In genomic region chr8:70605871-70606779, GRCm38 (mm10) we compare ENCODE assay signal across 10 mouse cellular contexts. TPM values are rescaled to one million over a fixed set of nuclear protein-coding genes. Genes with fewer than 3 reads are reported as not detected.
A peak's percentile ranks its signal among the peaks of the same experiment; 100 is the strongest.
DNase-seq lines count a peak whose midpoint lies in the region; ATAC-seq and TF ChIP-seq lines count a peak whose summit lies in the region.
"Had no signal": no experiment of that assay in that cellular context is flagged by ENCODE, and none has a peak within 500 bp of the region (broad histone marks: within the 10 kb centered on the region; RNA-seq: fewer than 3 reads in every experiment).

No protein-coding gene starts in this region.

- DNase-seq in heart, embryonic 10.5 days (ENCODE audit: low spot score), result no peak
- no peak for DNase-seq in heart, adult 8-10 months (ENCODE audit: low spot score)
- no peak for DNase-seq in neural tube, embryonic 11.5 days (ENCODE audit: low spot score)
- no peak for DNase-seq in neural tube, embryonic 10.5 days (ENCODE audit: extremely low spot score, low spot score)
- no peak for DNase-seq in limb, embryonic 14.5 days (ENCODE audit: low spot score)
- no peak for DNase-seq in testis, postnatal 10 days (ENCODE audit: low spot score)
- DNase-seq in gastrocnemius, postnatal 10 days, result no peak

- WGBS in heart, embryonic 10.5 days, result 83% methylated on average over 9 of the region's 9 CpGs
- 92% methylated on average over 9 of the region's 9 CpGs for WGBS in neural tube, embryonic 11.5 days
- 83% methylated on average over 9 of the region's 9 CpGs for WGBS in limb, embryonic 14.5 days
- 85% methylated on average over 9 of the region's 9 CpGs for WGBS in stomach, embryonic 15.5 days

- no peak overlapping the region for H3K9ac ChIP-seq in neural tube, embryonic 11.5 days (ENCODE audit: low read length)
- H3K9ac ChIP-seq in limb, embryonic 14.5 days (ENCODE audit: low read depth, low read length, severe bottlenecking), result peak overlapping the region; percentile 92; the same call in 1 of the 2 replicates
- H3K9ac ChIP-seq in stomach, embryonic 15.5 days, result no peak overlapping the region

- no peak overlapping the region for H3K27ac ChIP-seq in heart, embryonic 10.5 days
- no peak overlapping the region for H3K27ac ChIP-seq in neural tube, embryonic 11.5 days (ENCODE audit: low read depth, low read length)
- H3K27ac ChIP-seq in limb, embryonic 14.5 days (replicated peaks; ENCODE audit: low read depth, low read length), result no peak overlapping the region
- no peak overlapping the region for H3K27ac ChIP-seq in stomach, embryonic 15.5 days

- peaks cover 56% of the 10 kb centered on the region for H3K4me1 ChIP-seq in heart, embryonic 10.5 days
- H3K4me1 ChIP-seq in neural tube, embryonic 11.5 days (ENCODE audit: control insufficient read depth, insufficient read depth, low read length), result peaks cover 32% of the 10 kb centered on the region
- peaks cover 33% of the 10 kb centered on the region for H3K4me1 ChIP-seq in limb, embryonic 14.5 days (ENCODE audit: control insufficient read depth, insufficient read depth, low read length)
- peaks cover 39% of the 10 kb centered on the region for H3K4me1 ChIP-seq in stomach, embryonic 15.5 days

- TF ChIP-seq POLR2A in limb, embryonic 14.5 days (IDR thresholded peaks at IDR 0.05; ENCODE audit: borderline replicate concordance, extremely low read depth, insufficient read depth, insufficient read length), result no peak

- H3K36me3 ChIP-seq in heart, embryonic 10.5 days, result peaks cover 19% of the 10 kb centered on the region
- 0 out of 2 replicates have a peak, but pooled peaks cover 2% of the 10 kb centered on the region for H3K36me3 ChIP-seq in neural tube, embryonic 11.5 days (ENCODE audit: control insufficient read depth, insufficient read depth, low read length)
- H3K36me3 ChIP-seq in limb, embryonic 14.5 days (ENCODE audit: control insufficient read depth, insufficient read depth, low read length), result peaks cover 7% of the 10 kb centered on the region
- peaks cover 8% of the 10 kb centered on the region; the same call in 1 of the 2 replicates for H3K36me3 ChIP-seq in stomach, embryonic 15.5 days

- no peak for ATAC-seq in neural tube, embryonic 11.5 days (ENCODE audit: insufficient read depth, low FRiP score, low TSS enrichment)
- no peak for ATAC-seq in limb, embryonic 14.5 days (ENCODE audit: low FRiP score, low read depth)
- ATAC-seq in stomach, embryonic 15.5 days (ENCODE audit: insufficient read depth, low FRiP score, low read depth), result no peak

- no peaks in the 10 kb centered on the region for H3K9me3 ChIP-seq in heart, embryonic 10.5 days
- 0 out of 2 replicates have a peak, but pooled peaks cover 2% of the 10 kb centered on the region for H3K9me3 ChIP-seq in neural tube, embryonic 11.5 days (ENCODE audit: control insufficient read depth, low read length)
- no peaks in the 10 kb centered on the region for H3K9me3 ChIP-seq in limb, embryonic 14.5 days (ENCODE audit: control insufficient read depth, low read length)
- H3K9me3 ChIP-seq in stomach, embryonic 15.5 days, result no peaks in the 10 kb centered on the region

- H3K4me3 ChIP-seq in heart, embryonic 10.5 days, result peak overlapping the region; percentile 83; the same call in 1 of the 2 replicates
- no peak overlapping the region for H3K4me3 ChIP-seq in neural tube, embryonic 11.5 days (ENCODE audit: low read depth, low read length)
- H3K4me3 ChIP-seq in limb, embryonic 14.5 days (replicated peaks; ENCODE audit: low read length), result no peak overlapping the region
- no peak overlapping the region; the same call in 1 of the 2 replicates for H3K4me3 ChIP-seq in stomach, embryonic 15.5 days (replicated peaks)

- peak overlapping the region; percentile 95; the same call in 1 of the 2 replicates for H3K4me2 ChIP-seq in neural tube, embryonic 11.5 days (ENCODE audit: low read depth)
- no peak overlapping the region; the same call in 1 of the 2 replicates for H3K4me2 ChIP-seq in limb, embryonic 14.5 days (replicated peaks; ENCODE audit: low read depth, low read length, severe bottlenecking)
- H3K4me2 ChIP-seq in stomach, embryonic 15.5 days, result peak overlapping the region; percentile 97; the same call in 1 of the 2 replicates

- H3K27me3 ChIP-seq in heart, embryonic 10.5 days (ENCODE audit: insufficient read depth, poor library complexity, severe bottlenecking), result peaks cover 4% of the 10 kb centered on the region; the same call in 1 of the 2 replicates
- no peaks in the 10 kb centered on the region for H3K27me3 ChIP-seq in neural tube, embryonic 11.5 days (ENCODE audit: control insufficient read depth, insufficient read depth, low read length)
- H3K27me3 ChIP-seq in limb, embryonic 14.5 days (ENCODE audit: control insufficient read depth, insufficient read depth, low read length), result no peaks in the 10 kb centered on the region
- H3K27me3 ChIP-seq in stomach, embryonic 15.5 days (replicated peaks), result no peaks in the 10 kb centered on the region

RNA-seq across cellular contexts. Expression of gene Ssbp4, which starts 2.5 kb away (rescaled TPM):
- polyA plus RNA-seq in heart, embryonic 10.5 days (2016; fragmentation: Nextera tagmentation; extraction: Ambion mirVana), result 67.3 and 107 TPM in 2 replicates
- 10 to 100 TPM; 29.1 to 34.1 (median 31.3) TPM for total RNA-seq in heart, adult 8-10 months (2022)
- 125 and 137 TPM in 2 replicates for polyA plus RNA-seq in neural tube, embryonic 11.5 days (2014; fragmentation: Nextera tagmentation; extraction: Ambion mirVana)
- 163 and 236 TPM in 2 replicates for polyA plus RNA-seq in limb, embryonic 14.5 days (2012; rRNA removed)
- 151 and 171 TPM in 2 replicates for polyA plus RNA-seq in limb, embryonic 14.5 days (2014; fragmentation: Nextera tagmentation; extraction: Ambion mirVana)
- polyA plus RNA-seq in stomach, embryonic 15.5 days (2015; fragmentation: Nextera tagmentation; extraction: Ambion mirVana), result 104 and 117 TPM in 2 replicates
- 10 to 100 TPM; 31.1 to 40.1 TPM for total RNA-seq in gastrocnemius, postnatal 10 days (2021)

RNA-seq across cellular contexts. Expression of gene Lrrc25, which starts 9.8 kb away (rescaled TPM):
- 0.15 and 1.4 TPM in 2 replicates for polyA plus RNA-seq in heart, embryonic 10.5 days (2016; fragmentation: Nextera tagmentation; extraction: Ambion mirVana)
- 1 to 10 TPM; 1.4 to 2.3 (median 1.8) TPM for total RNA-seq in heart, adult 8-10 months (2022)
- polyA plus RNA-seq in neural tube, embryonic 11.5 days (2014; fragmentation: Nextera tagmentation; extraction: Ambion mirVana), result 0.85 and 1.2 TPM in 2 replicates
- polyA plus RNA-seq in limb, embryonic 14.5 days (2012; rRNA removed), result 3.5 and 4.5 TPM in 2 replicates
- polyA plus RNA-seq in limb, embryonic 14.5 days (2014; fragmentation: Nextera tagmentation; extraction: Ambion mirVana), result 2.5 and 3.2 TPM in 2 replicates
- polyA plus RNA-seq in stomach, embryonic 15.5 days (2015; fragmentation: Nextera tagmentation; extraction: Ambion mirVana), result 3.7 and 3.9 TPM in 2 replicates
- total RNA-seq in gastrocnemius, postnatal 10 days (2021), result 1 to 10 TPM; 1.2 to 3.0 TPM

RNA-seq across cellular contexts. Expression of gene Isyna1, which starts 12.0 kb away (rescaled TPM):
- 192 and 214 TPM in 2 replicates for polyA plus RNA-seq in heart, embryonic 10.5 days (2016; fragmentation: Nextera tagmentation; extraction: Ambion mirVana)
- 10 to 100 TPM; 15.5 to 37.5 (median 23.7) TPM for total RNA-seq in heart, adult 8-10 months (2022)
- 87.9 and 90.7 TPM in 2 replicates for polyA plus RNA-seq in neural tube, embryonic 11.5 days (2014; fragmentation: Nextera tagmentation; extraction: Ambion mirVana)
- 213 and 279 TPM in 2 replicates for polyA plus RNA-seq in limb, embryonic 14.5 days (2012; rRNA removed)
- 94.4 and 103 TPM in 2 replicates for polyA plus RNA-seq in limb, embryonic 14.5 days (2014; fragmentation: Nextera tagmentation; extraction: Ambion mirVana)
- polyA plus RNA-seq in stomach, embryonic 15.5 days (2015; fragmentation: Nextera tagmentation; extraction: Ambion mirVana), result 127 and 133 TPM in 2 replicates
- 10 to 100 TPM; 30.0 to 31.6 TPM for total RNA-seq in gastrocnemius, postnatal 10 days (2021)

RNA-seq across cellular contexts. Expression of gene Gdf15, which starts 26.1 kb away (rescaled TPM):
- 0.43 and 1.6 TPM in 2 replicates for polyA plus RNA-seq in heart, embryonic 10.5 days (2016; fragmentation: Nextera tagmentation; extraction: Ambion mirVana)
- 1 to 10 TPM in 2 of 4 experiments, under 1 TPM in 2; 0.69 to 1.9 (median 1.2) TPM for total RNA-seq in heart, adult 8-10 months (2022)
- 0.28 TPM in 1 of 2 replicates, not detected in the other for polyA plus RNA-seq in neural tube, embryonic 11.5 days (2014; fragmentation: Nextera tagmentation; extraction: Ambion mirVana)
- 0.15 and 0.47 TPM in 2 replicates for polyA plus RNA-seq in limb, embryonic 14.5 days (2012; rRNA removed)
- polyA plus RNA-seq in limb, embryonic 14.5 days (2014; fragmentation: Nextera tagmentation; extraction: Ambion mirVana), result 0.18 TPM in 1 of 2 replicates, not detected in the other
- polyA plus RNA-seq in stomach, embryonic 15.5 days (2015; fragmentation: Nextera tagmentation; extraction: Ambion mirVana), result 0.95 and 1.4 TPM in 2 replicates
- total RNA-seq in gastrocnemius, postnatal 10 days (2021), result not detected
- total RNA-seq: G1E; megakaryocyte-erythroid progenitor cell, adult 5-6 weeks had no signal

RNA-seq across cellular contexts. Expression of gene Pgpep1, which starts 54.1 kb away (rescaled TPM):
- 38.0 and 42.0 TPM in 2 replicates for polyA plus RNA-seq in heart, embryonic 10.5 days (2016; fragmentation: Nextera tagmentation; extraction: Ambion mirVana)
- 10 to 100 TPM; 40.0 to 57.7 (median 44.4) TPM for total RNA-seq in heart, adult 8-10 months (2022)
- 246 and 268 TPM in 2 replicates for polyA plus RNA-seq in neural tube, embryonic 11.5 days (2014; fragmentation: Nextera tagmentation; extraction: Ambion mirVana)
- polyA plus RNA-seq in limb, embryonic 14.5 days (2012; rRNA removed), result 47.6 and 59.8 TPM in 2 replicates
- 64.1 and 68.7 TPM in 2 replicates for polyA plus RNA-seq in limb, embryonic 14.5 days (2014; fragmentation: Nextera tagmentation; extraction: Ambion mirVana)
- 49.9 and 57.9 TPM in 2 replicates for polyA plus RNA-seq in stomach, embryonic 15.5 days (2015; fragmentation: Nextera tagmentation; extraction: Ambion mirVana)
- total RNA-seq in gastrocnemius, postnatal 10 days (2021), result 10 to 100 TPM; 22.5 to 23.4 TPM
